Mouse (Mus musculus) spleen, postnatal 4 days (tissue): ENCODE results near the gene Tmsb15b2.
"Not testable (repeated sequence)": the region's sequence is repeated elsewhere in the genome, so short reads cannot be mapped to it uniquely, and the experiment has no call there.

Experiments used
- DNase-seq, 2 experiments: peaks; one replicate each; pipeline ENCODE4 v3.0.0; 2022; ENCODE audit warnings: low spot score in 2 of 2

Gene Tmsb15b2

DNA sequence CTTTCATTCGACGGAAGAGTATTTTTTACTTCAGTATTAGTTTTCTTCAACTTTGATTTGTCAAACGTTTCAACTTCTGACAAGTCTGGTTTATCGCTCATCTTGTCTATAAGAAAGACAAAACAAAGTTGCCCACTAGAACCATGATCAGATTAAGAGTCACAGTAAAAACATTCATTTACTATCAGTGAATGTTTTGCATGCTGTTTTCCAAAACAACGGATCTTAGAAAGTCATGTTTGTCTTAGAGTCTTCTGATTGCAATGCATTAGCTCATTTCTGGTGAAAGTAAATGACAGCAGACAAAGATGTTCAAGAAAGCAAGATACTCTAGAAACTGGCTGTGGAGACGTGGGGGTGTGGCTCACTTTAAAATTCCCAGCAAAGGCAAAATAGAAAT is at the start of gene Tmsb15b2:
TSS of gene Tmsb15b2 (minus strand) at position 101 of the 400 bp plus-strand sequence.
- DNase-seq: peak in 1 of 2 experiments; percentile 2

GRCm38 (mm10) chrX:137019310-137019709 is 44.0 kb upstream of the Tmsb15b2 start:
- peak; percentile 42 to 78 for DNase-seq

GRCm38 (mm10) chrX:137017668-137018067 is 42.4 kb upstream of the Tmsb15b2 start:
- no peak for DNase-seq

GRCm38 (mm10) chrX:137015099-137015709 is 39.9 kb upstream of the Tmsb15b2 start:
- DNase-seq: peak in 1 of 2 experiments; percentile 29

DNA sequence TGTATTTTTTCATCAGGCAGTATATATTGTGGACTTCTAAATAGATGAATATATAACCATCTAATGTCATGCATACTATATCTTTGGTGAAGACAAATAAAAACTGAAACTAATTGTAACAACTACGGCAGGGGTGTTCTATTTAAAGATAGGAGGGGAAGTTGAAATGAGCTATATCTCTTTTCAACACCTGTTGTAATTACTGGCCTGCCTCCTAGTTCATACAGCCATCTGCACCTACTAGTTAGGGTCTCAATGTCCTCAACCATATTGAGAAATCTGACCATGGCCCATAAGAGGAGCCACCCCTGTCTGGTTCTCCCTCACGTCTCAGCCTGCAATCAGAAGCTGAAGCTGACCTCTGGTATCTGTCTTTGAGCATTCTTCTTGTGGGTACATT is 21.0 kb upstream of the Tmsb15b2 start:
- DNase-seq: no peak

DNA sequence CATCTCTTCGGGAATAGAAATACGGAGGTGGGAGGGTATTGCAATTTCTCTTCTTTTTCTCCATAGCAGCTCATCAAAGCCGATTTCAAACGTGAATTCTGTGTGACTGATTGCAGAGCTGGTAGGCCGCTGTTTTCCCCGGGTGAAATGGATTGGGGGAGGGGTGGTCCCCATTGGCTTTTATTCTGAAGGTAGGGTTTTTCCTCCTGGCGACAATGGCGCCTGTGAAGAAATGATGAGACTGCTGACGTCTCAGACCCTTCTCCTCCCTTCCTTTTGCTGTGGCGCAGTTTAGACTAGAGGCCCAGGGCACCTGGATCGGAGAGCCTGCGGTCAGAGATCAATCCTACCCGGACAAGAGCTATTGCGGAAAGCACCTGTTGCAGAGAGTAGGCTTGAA is 18.3 kb upstream of the Tmsb15b2 start:
- DNase-seq: no peak

DNA sequence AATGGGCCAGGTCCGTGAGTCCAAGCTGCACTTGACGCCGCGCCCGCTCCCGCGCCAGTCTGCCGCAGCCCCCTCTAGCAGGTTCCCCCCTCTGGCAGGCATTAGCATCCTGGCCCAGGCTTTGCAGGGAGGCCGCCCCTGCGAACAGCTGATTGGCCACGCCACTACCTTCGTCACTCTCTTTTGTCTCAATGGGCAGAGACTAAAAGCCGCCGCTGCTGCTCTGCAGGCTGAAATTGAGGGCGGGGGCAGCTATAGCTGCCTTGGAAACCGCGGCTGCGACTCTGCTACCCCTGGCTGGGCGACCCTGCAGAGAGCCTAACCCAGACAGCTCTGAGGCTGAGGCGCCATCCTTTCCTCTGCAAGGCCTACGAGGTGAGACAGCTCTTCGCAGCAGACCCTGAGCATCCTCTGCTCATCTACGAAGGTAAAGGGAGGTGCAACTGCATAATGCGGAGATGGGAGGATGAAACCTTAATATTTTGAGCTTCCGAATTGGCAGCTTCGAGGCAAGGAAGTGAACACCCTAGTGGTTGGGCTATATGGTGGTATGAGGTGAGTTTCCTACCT is 17.8 kb upstream of the Tmsb15b2 start, which contains the start of gene Zcchc18:
TSS of gene Zcchc18 (plus strand) at position 178 of the 570 bp plus-strand sequence.
- DNase-seq: peak; percentile 38 to 67

GRCm38 (mm10) chrX:136992191-136992965 is 17.1 kb upstream of the Tmsb15b2 start:
- peak in 1 of 2 experiments; percentile 43 for DNase-seq

GRCm38 (mm10) chrX:136991274-136991673 is 16.0 kb upstream of the Tmsb15b2 start:
- DNase-seq: no peak

GRCm38 (mm10) chrX:136986039-136986438 is 10.7 kb upstream of the Tmsb15b2 start:
- peak in 1 of 2 experiments; percentile 16 for DNase-seq

DNA sequence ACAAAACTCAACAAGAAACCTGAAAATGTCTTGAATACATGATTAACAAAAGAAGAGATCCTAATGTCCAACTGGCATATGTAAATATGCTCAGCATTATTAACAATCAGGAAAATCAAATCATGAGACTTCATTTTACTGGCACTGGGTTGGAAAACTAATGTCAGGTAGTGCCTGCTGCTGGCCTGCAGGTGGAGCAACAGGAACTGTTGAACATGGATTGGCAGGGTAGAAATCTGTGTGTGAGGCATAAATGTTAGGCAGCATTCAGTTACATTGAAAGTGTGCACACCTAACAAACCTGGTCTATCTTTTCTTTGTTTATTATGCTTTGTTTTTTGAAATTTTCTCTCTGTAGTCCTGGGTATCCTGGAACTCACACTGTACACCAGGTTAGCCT is 3.3 kb upstream of the Tmsb15b2 start:
- no peak for DNase-seq

- peak in 1 of 2 experiments; percentile 50 for DNase-seq
Measured at GRCm38 (mm10) chrX:136976424-136977084, 1.3 kb upstream of the Tmsb15b2 start, which contains the start of the genes Tmsb15l and Tmsb15b1. TSS of gene Tmsb15l (minus strand) at chrX:136976869. TSS of gene Tmsb15b1 (minus strand) at chrX:136976874.

- no peak for DNase-seq
Measured at GRCm38 (mm10) chrX:136959688-136960087, 15.6 kb downstream of the Tmsb15b2 start.

DNA sequence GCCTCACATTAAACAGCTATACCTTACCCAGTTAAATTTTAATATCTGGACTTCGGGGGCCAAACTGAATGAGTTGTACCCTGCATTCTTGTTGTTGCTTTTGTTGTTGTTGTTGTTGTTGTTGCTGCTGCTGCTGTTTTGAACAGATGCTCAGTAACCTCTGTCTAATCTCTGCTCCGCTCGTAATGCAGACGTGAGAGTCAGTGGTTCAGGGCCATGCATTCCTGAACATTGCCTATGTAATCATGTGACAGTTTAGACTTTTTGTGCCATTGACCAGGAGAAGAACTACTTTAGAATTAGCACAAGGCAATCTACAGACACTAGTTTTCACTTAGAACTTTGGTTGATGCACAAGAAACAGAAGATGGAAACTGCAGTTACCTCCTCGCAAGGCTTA is 17.0 kb downstream of the Tmsb15b2 start:
- not testable (repeated sequence) for DNase-seq

GRCm38 (mm10) chrX:136957583-136958279 is 17.6 kb downstream of the Tmsb15b2 start:
- peak; percentile 9 to 66 for DNase-seq

GRCm38 (mm10) chrX:136937985-136938384 is 37.3 kb downstream of the Tmsb15b2 start:
- no peak for DNase-seq

GRCm38 (mm10) chrX:136927031-136927430 is 48.3 kb downstream of the Tmsb15b2 start, which contains the start of gene H2bfm:
TSS of gene H2bfm (plus strand) at chrX:136927325.
- DNase-seq: no peak

GRCm38 (mm10) chrX:136925863-136926262 is 49.4 kb downstream of the Tmsb15b2 start:
- no peak for DNase-seq
